Comparison of ENCODE assay signal across 8 mouse cellular contexts in the genomic region with DNA sequence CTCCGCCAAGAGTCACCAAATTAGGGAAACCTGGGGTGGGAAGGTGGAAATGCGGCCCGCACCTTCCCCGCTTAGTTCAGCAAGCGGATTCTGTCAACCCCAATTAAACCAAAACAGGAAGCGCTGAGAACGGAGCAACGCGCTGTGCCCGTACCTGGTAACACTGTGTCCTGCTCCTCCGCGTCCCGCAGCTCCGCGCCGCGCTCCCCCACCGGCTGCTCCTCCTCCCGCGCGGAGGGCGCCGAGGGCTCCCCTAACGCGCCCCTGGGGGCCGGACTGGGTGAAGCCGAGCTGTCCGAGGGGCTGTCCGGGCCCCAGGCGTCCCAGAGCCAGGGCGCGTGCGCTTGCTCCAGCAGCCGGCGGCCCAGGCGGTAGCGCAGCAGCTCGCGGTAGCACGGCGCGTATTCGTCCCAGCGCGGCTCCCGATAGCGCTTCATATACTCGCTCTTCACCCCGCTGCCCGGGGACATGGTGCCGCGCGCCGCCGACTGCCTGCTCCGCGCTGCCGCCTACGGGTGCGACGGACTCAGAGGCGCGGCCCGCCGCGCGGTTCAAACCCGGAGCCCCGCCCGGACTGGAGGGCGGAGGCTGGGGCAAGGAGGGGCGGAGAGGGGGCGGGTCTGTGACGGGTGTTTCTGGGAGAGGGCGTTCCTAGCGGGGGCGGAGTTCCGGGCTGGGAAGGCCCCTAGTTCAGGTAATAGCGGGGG. TPM values are rescaled to one million over a fixed set of nuclear protein-coding genes. Genes with fewer than 3 reads are reported as not detected.
A peak's percentile ranks its signal among the peaks of the same experiment; 100 is the strongest.
DNase-seq lines count a peak whose midpoint lies in the region; ATAC-seq and TF ChIP-seq lines count a peak whose summit lies in the region.

No protein-coding gene starts in this region.

- DNase-seq in A20 (ENCODE audit: low read depth, low spot score) = peak; percentile 95
- peak; percentile 81 to 86 for DNase-seq in heart, adult 9 months (ENCODE audit: low spot score in 2 of 2)
- peak; percentile 68 to 83 for DNase-seq in monocyte, adult 2 months (ENCODE audit: low read depth in 1 of 2, low spot score in 2 of 2)
- peak; percentile 91 to 92 for DNase-seq in spleen, postnatal 36 days (ENCODE audit: low spot score in 2 of 2)

- H3K4me1 ChIP-seq in bone marrow macrophage, adult 2 months (ENCODE audit: control insufficient read depth, insufficient read depth, low read length) = peaks cover 10% of the 10 kb centered on the region
- H3K4me1 ChIP-seq in embryonic fibroblast, embryonic 13.5 days (ENCODE audit: control insufficient read depth, insufficient read depth, low read length) = no peaks in the 10 kb centered on the region
- no peaks in the 10 kb centered on the region for H3K4me1 ChIP-seq in kidney, embryonic 14.5 days (ENCODE audit: control insufficient read depth, insufficient read depth, low read length)
- H3K4me1 ChIP-seq in limb, embryonic 15.5 days = peaks cover 12% of the 10 kb centered on the region

- peak overlapping the region; percentile 75 for H3K4me3 ChIP-seq in bone marrow macrophage, adult 2 months (ENCODE audit: insufficient read depth, low read length)
- H3K4me3 ChIP-seq in embryonic fibroblast, embryonic 13.5 days (ENCODE audit: insufficient read depth, low read length) = peak overlapping the region; percentile 72
- H3K4me3 ChIP-seq in kidney, embryonic 14.5 days (ENCODE audit: low read length) = peak overlapping the region; percentile 76
- H3K4me3 ChIP-seq in limb, embryonic 15.5 days = peak overlapping the region; percentile 88

- H3K9ac ChIP-seq in kidney, embryonic 14.5 days (ENCODE audit: low read depth, low read length) = peak overlapping the region; percentile 58
- peak overlapping the region; percentile 65 for H3K9ac ChIP-seq in limb, embryonic 15.5 days

- peak; percentile 96 for ATAC-seq in kidney, embryonic 14.5 days (ENCODE audit: low FRiP score, low TSS enrichment)
- peak; percentile 93 for ATAC-seq in limb, embryonic 15.5 days (ENCODE audit: insufficient number of reproducible peaks, low FRiP score, low TSS enrichment, low read depth)

- no peak for TF ChIP-seq POLR2A in bone marrow macrophage, adult 2 months (IDR thresholded peaks at IDR 0.05; ENCODE audit: borderline replicate concordance, low read depth, low read length)
- peak; percentile 43; the same call in 1 of the 2 replicates for TF ChIP-seq POLR2A in embryonic fibroblast, embryonic 13.5 days (IDR thresholded peaks at IDR 0.05; ENCODE audit: low read depth, low read length)

- H3K27me3 ChIP-seq in kidney, embryonic 14.5 days (ENCODE audit: control insufficient read depth, insufficient read depth, low read length) = peaks cover 4% of the 10 kb centered on the region; the same call in 1 of the 2 replicates
- peaks cover 18% of the 10 kb centered on the region for H3K27me3 ChIP-seq in limb, embryonic 15.5 days

- no peaks in the 10 kb centered on the region for H3K36me3 ChIP-seq in kidney, embryonic 14.5 days (ENCODE audit: control insufficient read depth, insufficient read depth, low read length)
- no peaks in the 10 kb centered on the region for H3K36me3 ChIP-seq in limb, embryonic 15.5 days

- WGBS in kidney, embryonic 14.5 days = 0% methylated on average over 78 of the region's 79 CpGs
- under 1% methylated on average over 79 of the region's 79 CpGs for WGBS in limb, embryonic 15.5 days

- no peak for TF ChIP-seq CTCF in bone marrow macrophage, adult 2 months (IDR thresholded peaks at IDR 0.05; ENCODE audit: low read depth, low read length)
- TF ChIP-seq CTCF in embryonic fibroblast, embryonic 13.5 days (IDR thresholded peaks at IDR 0.05; ENCODE audit: borderline replicate concordance, insufficient read depth, low read length) = no peak

- H3K4me2 ChIP-seq in kidney, embryonic 14.5 days (replicated peaks; ENCODE audit: low read depth, low read length) = peak overlapping the region; percentile 98
- peak overlapping the region; percentile 98 for H3K4me2 ChIP-seq in limb, embryonic 15.5 days

- no peak overlapping the region for H3K27ac ChIP-seq in bone marrow macrophage, adult 2 months (ENCODE audit: insufficient read depth, low read depth, low read length)
- no peak overlapping the region for H3K27ac ChIP-seq in embryonic fibroblast, embryonic 13.5 days (ENCODE audit: insufficient read depth, low read length)
- H3K27ac ChIP-seq in kidney, embryonic 14.5 days (ENCODE audit: low read depth, low read length) = no peak overlapping the region
- H3K27ac ChIP-seq in limb, embryonic 15.5 days = peak overlapping the region; percentile 54; the same call in 1 of the 2 replicates

- H3K9me3 ChIP-seq in kidney, embryonic 14.5 days (ENCODE audit: control insufficient read depth, low read length) = no peaks in the 10 kb centered on the region
- no peaks in the 10 kb centered on the region for H3K9me3 ChIP-seq in limb, embryonic 15.5 days

RNA-seq across cellular contexts. Expression of a gene that starts 0.9 kb away (rescaled TPM):
- 3.7 and 5.9 TPM in 2 replicates for polyA plus RNA-seq in bone marrow macrophage, adult 2 months (2012; ENCODE audit: insufficient read depth, insufficient read length, missing spikeins)
- polyA plus RNA-seq in embryonic fibroblast, embryonic 13.5 days (2011; ENCODE audit: insufficient read length, low read depth, missing spikeins) = 2.9 and 4.4 TPM in 2 replicates
- polyA plus RNA-seq in kidney, embryonic 14.5 days (2014; fragmentation: Nextera tagmentation; extraction: Ambion mirVana) = 2.7 and 4.0 TPM in 2 replicates
- polyA plus RNA-seq in limb, embryonic 15.5 days (2015; fragmentation: Nextera tagmentation; extraction: Ambion mirVana) = 2.6 and 3.0 TPM in 2 replicates

RNA-seq across cellular contexts. Expression of a gene that starts 35.5 kb away (rescaled TPM):
- 4.0 and 5.6 TPM in 2 replicates for polyA plus RNA-seq in bone marrow macrophage, adult 2 months (2012; ENCODE audit: insufficient read depth, insufficient read length, missing spikeins)
- polyA plus RNA-seq in embryonic fibroblast, embryonic 13.5 days (2011; ENCODE audit: insufficient read length, low read depth, missing spikeins) = 25.9 and 159 TPM in 2 replicates
- polyA plus RNA-seq in kidney, embryonic 14.5 days (2014; fragmentation: Nextera tagmentation; extraction: Ambion mirVana) = 1.3 and 2.9 TPM in 2 replicates
- 949 and 3,391 TPM in 2 replicates for polyA plus RNA-seq in limb, embryonic 15.5 days (2015; fragmentation: Nextera tagmentation; extraction: Ambion mirVana)

RNA-seq across cellular contexts. Expression of a gene that starts 53.3 kb away (rescaled TPM):
- 1.2 and 1.7 TPM in 2 replicates for polyA plus RNA-seq in bone marrow macrophage, adult 2 months (2012; ENCODE audit: insufficient read depth, insufficient read length, missing spikeins)
- 22.0 and 26.1 TPM in 2 replicates for polyA plus RNA-seq in embryonic fibroblast, embryonic 13.5 days (2011; ENCODE audit: insufficient read length, low read depth, missing spikeins)
- 33.3 and 45.3 TPM in 2 replicates for polyA plus RNA-seq in kidney, embryonic 14.5 days (2014; fragmentation: Nextera tagmentation; extraction: Ambion mirVana)
- polyA plus RNA-seq in limb, embryonic 15.5 days (2015; fragmentation: Nextera tagmentation; extraction: Ambion mirVana) = 40.6 and 44.5 TPM in 2 replicates
